Mouse (Mus musculus) neural tube, embryonic 13.5 days (tissue): ENCODE results near the gene Myo3b. TPM values are rescaled to one million over a fixed set of nuclear protein-coding genes. Genes with fewer than 3 reads are reported as not detected.

ENCODE experiments used
- ATAC-seq: fragments of 200-750 bp; cut with Nextera tagmentation; 2 replicates; pipeline ENCODE4 v1.8.0; 2017; ENCODE audit warnings: low read depth, mild to moderate bottlenecking, moderate TSS enrichment, moderate library complexity
- H3K27ac ChIP-seq: fragments of 300-500 bp; sonication (generic); replicated peaks from 2 replicates; pipeline ENCODE4 v1.5.1; 2015; ENCODE audit warnings: moderate library complexity, mild to moderate bottlenecking, inconsistent platforms
- H3K27me3 ChIP-seq: fragments of 300-500 bp; sonication (generic); 2 replicates; pipeline ENCODE4 v1.6.1; 2015; ENCODE audit warnings: mild to moderate bottlenecking, inconsistent platforms
- H3K36me3 ChIP-seq: fragments of 300-500 bp; sonication (generic); 2 replicates; pipeline ENCODE4 v1.6.1; 2015; ENCODE audit warnings: mild to moderate bottlenecking, inconsistent platforms
- H3K4me1 ChIP-seq: fragments of 300-500 bp; sonication (generic); replicated peaks from 2 replicates; pipeline ENCODE4 v1.6.1; 2015; ENCODE audit warnings: inconsistent platforms
- H3K4me2 ChIP-seq: fragments of 300-500 bp; sonication (generic); 2 replicates; pipeline ENCODE4 v1.6.1; 2015; ENCODE audit warnings: inconsistent platforms, mild to moderate bottlenecking, moderate library complexity
- H3K4me3 ChIP-seq: fragments of 300-500 bp; sonication (generic); 2 replicates; pipeline ENCODE4 v1.5.1; 2015; ENCODE audit warnings: mild to moderate bottlenecking, inconsistent platforms
- H3K9ac ChIP-seq: fragments of 300-500 bp; sonication (generic); 2 replicates; pipeline ENCODE4 v1.6.1; 2015; ENCODE audit warnings: moderate library complexity, mild to moderate bottlenecking, inconsistent platforms
- H3K9me3 ChIP-seq: fragments of 300-500 bp; sonication (generic); 2 replicates; pipeline ENCODE4 v1.6.1; 2016; ENCODE audit warnings: inconsistent platforms
- WGBS: fragments of 180-500 bp; shearing (Covaris S2); methylation state at CpG from one replicate; pipeline ENCODE4 v1.1.7; 2015; 5-methylcytosine and 5-hydroxymethylcytosine counted together
- polyA plus RNA-seq: library from polyadenylated mRNA; unstranded; fragments of >200 nt; fragmentation: Nextera tagmentation; extraction: Ambion mirVana; gene quantifications from 2 replicates; pipeline ENCODE4 v1.2.1, GENCODE M21; 2015

Gene Myo3b
- polyA plus RNA-seq, 1 experiment from 2014 or later: 0.04 TPM

GRCm38 (mm10) chr2:70471136-70471535, 432.2 kb downstream of the Myo3b start:
- no peaks in the 10 kb centered on the region for H3K9me3 ChIP-seq
- no peak overlapping the region for H3K9ac ChIP-seq
- no peak overlapping the region for H3K4me2 ChIP-seq
- ATAC-seq: no peak
- H3K4me3 ChIP-seq: no peak overlapping the region
- H3K27me3 ChIP-seq: peaks cover 77% of the 10 kb centered on the region
- no peaks in the 10 kb centered on the region for H3K36me3 ChIP-seq
- H3K27ac ChIP-seq: no peak overlapping the region
- WGBS: 11% methylated on average over 5 of the region's 5 CpGs
- peaks cover 43% of the 10 kb centered on the region for H3K4me1 ChIP-seq

GRCm38 (mm10) chr2:70471861-70472620, 433.1 kb downstream of the Myo3b start:
- no peak for ATAC-seq
- H3K4me2 ChIP-seq: peak overlapping the region; percentile 61
- H3K27ac ChIP-seq: no peak overlapping the region
- no peaks in the 10 kb centered on the region for H3K36me3 ChIP-seq
- peak overlapping the region; percentile 33 for H3K4me3 ChIP-seq
- H3K4me1 ChIP-seq: peaks cover 52% of the 10 kb centered on the region
- H3K27me3 ChIP-seq: peaks cover 81% of the 10 kb centered on the region
- H3K9ac ChIP-seq: peak overlapping the region; percentile 49; the same call in 1 of the 2 replicates
- H3K9me3 ChIP-seq: no peaks in the 10 kb centered on the region
- WGBS: 1% methylated on average over 48 of the region's 48 CpGs

Other genes with a start within 250 kb of the Myo3b start
- gene Ccdc173, start 249.6 kb upstream of the Myo3b start, polyA plus RNA-seq: 2.4 and 3.1 TPM in 2 replicates
- 38.2 and 39.0 TPM in 2 replicates for gene Phospho2, start 249.5 kb upstream of the Myo3b start, polyA plus RNA-seq
- 57.9 and 67.3 TPM in 2 replicates for gene Klhl23, start 217.2 kb upstream of the Myo3b start, polyA plus RNA-seq
- gene Ssb, start 177.6 kb upstream of the Myo3b start, polyA plus RNA-seq: 341 and 352 TPM in 2 replicates
- gene Mettl5, start 153.5 kb upstream of the Myo3b start, polyA plus RNA-seq: 26.9 and 31.0 TPM in 2 replicates
- 15.8 and 18.0 TPM in 2 replicates for gene Ubr3, start 141.9 kb upstream of the Myo3b start, polyA plus RNA-seq